In the genomic region with DNA sequence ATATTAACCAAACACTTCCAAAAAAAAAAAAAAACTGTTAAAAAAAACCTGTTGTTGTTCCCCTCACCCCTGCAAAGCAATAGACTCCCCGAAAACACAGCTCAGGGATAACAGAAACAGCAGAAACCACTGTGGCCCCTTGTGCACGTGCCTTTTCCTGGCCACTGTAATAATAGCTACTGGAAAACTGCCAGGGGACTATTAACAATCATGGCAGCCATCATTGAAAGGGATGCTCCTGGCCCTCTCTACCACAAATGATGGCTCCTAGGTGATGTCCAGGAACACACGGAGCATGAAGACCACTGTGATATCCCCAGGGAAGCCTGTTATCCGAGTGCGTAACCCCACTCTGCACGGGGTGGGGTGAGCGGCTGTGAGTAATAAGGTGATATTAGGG, we compare ENCODE assay signal across 24 mouse cellular contexts.
A peak's percentile ranks its signal among the peaks of the same experiment; 100 is the strongest.
DNase-seq lines count a peak whose midpoint lies in the region; ATAC-seq and TF ChIP-seq lines count a peak whose summit lies in the region.
"Had no signal": no experiment of that assay in that cellular context is flagged by ENCODE, and none has a peak within 500 bp of the region (broad histone marks: within the 10 kb centered on the region; RNA-seq: fewer than 3 reads in every experiment).

No protein-coding gene starts in this region.

- H3K4me1 ChIP-seq in neural tube, embryonic 12.5 days, result peaks cover 6% of the 10 kb centered on the region
- H3K4me1 ChIP-seq in liver, embryonic 11.5 days (replicated peaks; ENCODE audit: control insufficient read depth, insufficient read depth, low read length), result peaks cover 18% of the 10 kb centered on the region
- peaks cover 9% of the 10 kb centered on the region; the same call in 1 of the 2 replicates for H3K4me1 ChIP-seq in neural tube, embryonic 14.5 days (ENCODE audit: control insufficient read depth, insufficient read depth, low read length)
- H3K4me1 ChIP-seq in lung, postnatal 0 days (ENCODE audit: insufficient read depth, low read depth, low read length), result peaks cover 3% of the 10 kb centered on the region; the same call in 1 of the 2 replicates

- H3K9ac ChIP-seq in neural tube, embryonic 12.5 days, result no peak overlapping the region
- H3K9ac ChIP-seq in liver, embryonic 11.5 days (ENCODE audit: low read depth, low read length), result no peak overlapping the region
- H3K9ac ChIP-seq in neural tube, embryonic 14.5 days (replicated peaks; ENCODE audit: low read depth, low read length), result no peak overlapping the region
- no peak overlapping the region for H3K9ac ChIP-seq in lung, postnatal 0 days (replicated peaks; ENCODE audit: low read depth)
- H3K9ac ChIP-seq: heart, embryonic 12.5 days; hindbrain, embryonic 12.5 days; lung, embryonic 15.5 days had no signal

- no peaks in the 10 kb centered on the region for H3K27me3 ChIP-seq in neural tube, embryonic 12.5 days (replicated peaks)
- no peaks in the 10 kb centered on the region for H3K27me3 ChIP-seq in liver, embryonic 11.5 days (replicated peaks; ENCODE audit: control insufficient read depth, insufficient read depth, low read length)
- H3K27me3 ChIP-seq in neural tube, embryonic 14.5 days (ENCODE audit: control insufficient read depth, insufficient read depth, low read length), result no peaks in the 10 kb centered on the region
- no peaks in the 10 kb centered on the region for H3K27me3 ChIP-seq in lung, postnatal 0 days (replicated peaks; ENCODE audit: insufficient read depth, low read length)
- H3K27me3 ChIP-seq: heart, embryonic 12.5 days; hindbrain, embryonic 12.5 days; lung, embryonic 15.5 days had no signal

- H3K36me3 ChIP-seq in neural tube, embryonic 12.5 days, result no peaks in the 10 kb centered on the region
- H3K36me3 ChIP-seq in liver, embryonic 11.5 days (ENCODE audit: control insufficient read depth, insufficient read depth, low read length), result no peaks in the 10 kb centered on the region
- H3K36me3 ChIP-seq in neural tube, embryonic 14.5 days (ENCODE audit: control insufficient read depth, insufficient read depth, low read length), result no peaks in the 10 kb centered on the region
- H3K36me3 ChIP-seq in lung, postnatal 0 days (ENCODE audit: insufficient read depth, low read length), result no peaks in the 10 kb centered on the region
- H3K36me3 ChIP-seq: embryonic facial prominence, embryonic 10.5 days; forebrain, embryonic 10.5 days; heart, embryonic 12.5 days; hindbrain, embryonic 12.5 days; lung, embryonic 15.5 days had no signal

- no peak for TF ChIP-seq EP300 in lung, postnatal 0 days (IDR thresholded peaks at IDR 0.05)

- H3K4me2 ChIP-seq in neural tube, embryonic 12.5 days (replicated peaks), result no peak overlapping the region
- H3K4me2 ChIP-seq in liver, embryonic 11.5 days, result 0 out of 2 replicates have a peak overlapping the region, but pooled peaks have one; percentile 43
- H3K4me2 ChIP-seq in neural tube, embryonic 14.5 days (ENCODE audit: low read depth, low read length), result no peak overlapping the region
- no peak overlapping the region for H3K4me2 ChIP-seq in lung, postnatal 0 days (replicated peaks; ENCODE audit: low read depth, low read length)
- H3K4me2 ChIP-seq: heart, embryonic 12.5 days; hindbrain, embryonic 12.5 days; lung, embryonic 15.5 days had no signal

- WGBS in neural tube, embryonic 12.5 days, result 61% methylated on average over 7 of the region's 7 CpGs
- 72% methylated on average over 7 of the region's 7 CpGs for WGBS in liver, embryonic 11.5 days
- 56% methylated on average over 7 of the region's 7 CpGs for WGBS in neural tube, embryonic 14.5 days
- 66% methylated on average over 7 of the region's 7 CpGs for WGBS in lung, postnatal 0 days

- no peak overlapping the region for H3K27ac ChIP-seq in neural tube, embryonic 12.5 days
- H3K27ac ChIP-seq in liver, embryonic 11.5 days (ENCODE audit: low read depth, low read length), result no peak overlapping the region
- H3K27ac ChIP-seq in neural tube, embryonic 14.5 days (ENCODE audit: low read depth, low read length), result no peak overlapping the region
- no peak overlapping the region for H3K27ac ChIP-seq in lung, postnatal 0 days (ENCODE audit: low read length)
- H3K27ac ChIP-seq: embryonic facial prominence, embryonic 10.5 days; forebrain, embryonic 10.5 days; hindbrain, embryonic 12.5 days; left cerebral cortex, adult 2 months; lung, embryonic 15.5 days had no signal

- peak; percentile 18 to 40 for DNase-seq in cerebellum, postnatal 14 days
- DNase-seq in neural tube, embryonic 10.5 days (ENCODE audit: extremely low spot score, low spot score), result no peak
- DNase-seq in liver, embryonic 11.5 days (ENCODE audit: low spot score), result no peak
- no peak for DNase-seq in lung, postnatal 0 days (ENCODE audit: low spot score)
- no peak for DNase-seq in adrenal gland, postnatal 10 days
- DNase-seq: adrenal gland, postnatal 36 days; gastrocnemius, postnatal 14 days; heart, adult 18-20 months; heart, postnatal 14 days; kidney, postnatal 4 days; layer of hippocampus, adult 9-11 months; lung, postnatal 4 days; right cerebral cortex, adult 18-20 months; right cerebral cortex, postnatal 4 days had no signal

- TF ChIP-seq CTCF in lung, postnatal 0 days (IDR thresholded peaks at IDR 0.05), result no peak

- H3K4me3 ChIP-seq in neural tube, embryonic 12.5 days, result no peak overlapping the region
- H3K4me3 ChIP-seq in liver, embryonic 11.5 days (ENCODE audit: low read depth, low read length), result no peak overlapping the region
- H3K4me3 ChIP-seq in neural tube, embryonic 14.5 days (ENCODE audit: low read depth, low read length), result no peak overlapping the region
- H3K4me3 ChIP-seq in lung, postnatal 0 days (ENCODE audit: low read depth, low read length), result no peak overlapping the region
- H3K4me3 ChIP-seq: embryonic facial prominence, embryonic 10.5 days; forebrain, embryonic 10.5 days; heart, embryonic 12.5 days; hindbrain, embryonic 12.5 days; left cerebral cortex, adult 2 months; lung, embryonic 15.5 days had no signal

- no peak for ATAC-seq in cerebellum, adult (ENCODE audit: insufficient number of reproducible peaks, low FRiP score, low TSS enrichment)
- ATAC-seq in neural tube, embryonic 12.5 days (ENCODE audit: low FRiP score, low read depth), result 0 out of 2 replicates have a peak, but pooled peaks have one; percentile 42
- no peak for ATAC-seq in liver, embryonic 11.5 days (replicated peaks; ENCODE audit: low FRiP score)
- ATAC-seq in neural tube, embryonic 14.5 days (ENCODE audit: low read depth), result 0 out of 2 replicates have a peak, but pooled peaks have one; percentile 35
- no peak for ATAC-seq in lung, postnatal 0 days
- ATAC-seq: forebrain, embryonic 16.5 days had no signal

- no peaks in the 10 kb centered on the region for H3K9me3 ChIP-seq in neural tube, embryonic 12.5 days
- H3K9me3 ChIP-seq in liver, embryonic 11.5 days (ENCODE audit: control insufficient read depth, low read length), result no peaks in the 10 kb centered on the region
- no peaks in the 10 kb centered on the region for H3K9me3 ChIP-seq in neural tube, embryonic 14.5 days (ENCODE audit: control insufficient read depth, low read length)
- H3K9me3 ChIP-seq in lung, postnatal 0 days (ENCODE audit: low read length), result no peaks in the 10 kb centered on the region
- H3K9me3 ChIP-seq: embryonic facial prominence, embryonic 10.5 days; forebrain, embryonic 10.5 days; heart, embryonic 12.5 days; hindbrain, embryonic 12.5 days; lung, embryonic 15.5 days had no signal

Comparison
In these comparisons a context has a peak if more than half of its experiments do, and no peak if none do; other contexts are left out.
1. DNase-seq: peak in cerebellum, postnatal 14 days (2 of 2); none in neural tube, embryonic 10.5 days (single experiment), liver, embryonic 11.5 days (single experiment), lung, postnatal 0 days (single experiment) and adrenal gland, postnatal 10 days (single experiment).
2. ATAC-seq: peak in neural tube, embryonic 12.5 days (single experiment) and neural tube, embryonic 14.5 days (single experiment); none in cerebellum, adult (single experiment), liver, embryonic 11.5 days (single experiment) and lung, postnatal 0 days (single experiment).